Mouse (Mus musculus) hindbrain, postnatal 0 days (tissue): ENCODE results near the gene Cd59a. TPM values are rescaled to one million over a fixed set of nuclear protein-coding genes. Genes with fewer than 3 reads are reported as not detected.

ENCODE experiments used
- ATAC-seq: fragments of 200-750 bp; cut with Nextera tagmentation; 2 replicates; pipeline ENCODE4 v1.8.0; 2017; ENCODE audit warnings: mild to moderate bottlenecking, moderate TSS enrichment, moderate library complexity
- DNase-seq: peaks from one replicate; pipeline ENCODE4 v3.0.0-alpha.2; 2015; ENCODE audit warnings: low spot score
- H3K27ac ChIP-seq: fragments of 300-500 bp; sonication (generic); 2 replicates; pipeline ENCODE4 v1.5.1; 2014; ENCODE audit warnings: mild to moderate bottlenecking
- H3K27me3 ChIP-seq: fragments of 300-500 bp; sonication (generic); 2 replicates; pipeline ENCODE4 v1.6.1; 2014; ENCODE audit warnings: low read length, mixed read lengths; ENCODE audit not compliant: insufficient read depth
- H3K36me3 ChIP-seq: fragments of 300-500 bp; sonication (generic); 2 replicates; pipeline ENCODE4 v1.6.1; 2014; ENCODE audit warnings: low read length, mixed read lengths; ENCODE audit not compliant: insufficient read depth
- H3K4me1 ChIP-seq: fragments of 300-500 bp; sonication (generic); 2 replicates; pipeline ENCODE4 v1.6.1; 2014; ENCODE audit warnings: antibody characterized with exemption, low read length, mixed read lengths; ENCODE audit not compliant: insufficient read depth
- H3K4me2 ChIP-seq: fragments of 300-500 bp; sonication (generic); 2 replicates; pipeline ENCODE4 v1.6.1; 2014; ENCODE audit warnings: low read depth, mild to moderate bottlenecking, low read length, moderate library complexity, mixed read lengths
- H3K4me3 ChIP-seq: fragments of 300-500 bp; sonication (generic); 2 replicates; pipeline ENCODE4 v1.5.1; 2014; ENCODE audit warnings: low read length
- H3K9ac ChIP-seq: fragments of 300-500 bp; sonication (generic); replicated peaks from 2 replicates; pipeline ENCODE4 v1.6.1; 2014; ENCODE audit warnings: mild to moderate bottlenecking, low read length, moderate library complexity, mixed read lengths
- H3K9me3 ChIP-seq: fragments of 300-500 bp; sonication (generic); 2 replicates; pipeline ENCODE4 v1.6.1; 2016; ENCODE audit warnings: low read length, mixed read lengths
- CTCF ChIP-seq: IDR thresholded peaks from 2 replicates; pipeline ENCODE4 v1.5.1; 2016; ENCODE audit warnings: antibody characterized with exemption, control low read depth, low read depth
- WGBS: fragments of 180-500 bp; shearing (Covaris S2); extraction: QIAGEN DNeasy Blood & Tissue Kit; methylation state at CpG from one replicate; pipeline ENCODE4 v1.1.7; 2014; 5-methylcytosine and 5-hydroxymethylcytosine counted together
- polyA plus RNA-seq: library from polyadenylated mRNA; unstranded; fragments of >200 nt; fragmentation: Nextera tagmentation; extraction: Ambion mirVana; gene quantifications from 2 replicates; pipeline ENCODE4 v1.2.1, GENCODE M21; 2015
- total RNA-seq: library from RNA; depleted of rRNA; stranded (reverse); fragments of >200 nt; gene quantifications from 2 replicates; pipeline ENCODE4 v1.2.3, GENCODE M21; 2014

Gene Cd59a
- total and polyA plus RNA-seq, 2 experiments from 2014 or later = 2.9 to 17.0 TPM

DNA sequence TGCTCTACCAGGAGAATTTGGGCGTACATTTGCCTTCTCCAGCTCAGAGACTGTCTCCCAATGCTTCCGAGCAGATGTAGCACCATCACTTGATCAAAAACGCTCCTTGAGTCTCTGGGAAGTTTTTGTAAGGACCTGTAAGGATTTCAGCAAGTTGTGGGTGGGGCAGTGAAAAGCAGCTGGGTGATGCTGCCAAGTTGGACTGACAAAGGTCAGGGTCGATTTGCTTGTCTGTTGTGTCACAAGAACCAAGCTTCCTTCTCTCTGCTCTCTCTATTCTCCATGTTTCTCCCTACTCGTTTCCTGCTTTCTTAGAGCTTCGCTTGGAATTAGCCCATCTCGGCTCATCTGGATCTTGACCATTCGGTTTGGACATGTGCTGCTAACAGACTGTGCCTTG is 46.5 kb downstream of the Cd59a start:
- Histone ChIP-seq H3K9me3 (no peaks in the 10 kb centered on the region), H3K27ac (no peak overlapping the region), H3K4me2 (no peak overlapping the region), H3K4me1 (no peaks in the 10 kb centered on the region), H3K4me3 (no peak overlapping the region), H3K27me3 (no peaks in the 10 kb centered on the region), H3K36me3 (no peaks in the 10 kb centered on the region), H3K9ac (no peak overlapping the region)
- no peak for TF ChIP-seq CTCF
- no peak for DNase-seq
- ATAC-seq = no peak
- 92% methylated on average over 8 of the region's 8 CpGs for WGBS

DNA sequence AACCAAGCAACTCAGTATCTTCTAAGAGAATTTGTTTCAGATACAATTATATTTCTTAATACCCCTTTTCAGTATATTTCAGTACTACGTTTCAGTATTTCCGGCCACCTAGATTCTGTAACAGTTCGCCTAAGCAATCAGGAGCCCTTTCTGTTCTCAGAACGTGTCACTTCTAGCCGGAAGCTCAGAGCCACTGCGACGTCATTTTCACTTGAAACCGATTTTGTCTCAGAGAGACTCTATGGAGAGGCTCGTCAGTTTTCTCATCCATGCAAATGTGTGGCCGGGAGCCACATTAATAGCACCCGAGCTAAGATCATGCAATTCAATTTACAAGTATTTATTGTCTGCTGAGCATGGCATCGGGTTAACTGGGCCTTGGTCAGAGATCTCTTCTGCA is 48.4 kb downstream of the Cd59a start:
- no peaks in the 10 kb centered on the region for H3K9me3 ChIP-seq
- H3K4me2 ChIP-seq = no peak overlapping the region
- no peaks in the 10 kb centered on the region for H3K4me1 ChIP-seq
- peaks cover 3% of the 10 kb centered on the region; the same call in 1 of the 2 replicates for H3K36me3 ChIP-seq
- no peak overlapping the region for H3K4me3 ChIP-seq
- no peak overlapping the region for H3K9ac ChIP-seq
- ATAC-seq (no peak), DNase-seq (no peak)
- WGBS = 82% methylated on average over 12 of the region's 12 CpGs
- no peak overlapping the region for H3K27ac ChIP-seq
- TF ChIP-seq CTCF = no peak
- no peaks in the 10 kb centered on the region for H3K27me3 ChIP-seq

DNA sequence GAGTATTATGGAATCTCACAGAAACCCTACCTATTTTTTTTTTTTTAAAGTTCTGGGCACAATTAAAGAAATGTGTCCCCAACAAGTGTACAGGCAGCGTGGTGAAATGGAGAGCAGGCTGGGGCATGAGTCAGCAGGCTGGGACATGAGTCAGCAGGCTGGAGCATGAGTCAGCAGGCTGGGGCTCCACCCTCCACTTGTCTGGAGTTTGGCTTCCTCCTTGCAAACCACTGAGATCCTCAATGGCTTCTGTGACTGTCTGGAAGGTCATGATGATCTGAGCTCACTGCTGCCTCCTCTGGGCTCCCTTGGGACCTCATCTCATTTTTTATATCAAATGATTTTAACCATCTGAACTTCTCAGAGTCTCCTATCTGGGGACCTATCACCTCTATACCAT is 50.4 kb downstream of the Cd59a start:
- no peaks in the 10 kb centered on the region for H3K9me3 ChIP-seq
- H3K4me3 ChIP-seq = no peak overlapping the region
- 85% methylated on average over 1 of the region's 1 CpGs for WGBS
- no peak overlapping the region for H3K4me2 ChIP-seq
- no peak overlapping the region for H3K9ac ChIP-seq
- H3K27ac ChIP-seq = no peak overlapping the region
- no peak for TF ChIP-seq CTCF
- no peaks in the 10 kb centered on the region for H3K27me3 ChIP-seq
- peaks cover 4% of the 10 kb centered on the region for H3K36me3 ChIP-seq
- H3K4me1 ChIP-seq = no peaks in the 10 kb centered on the region
- DNase-seq (no peak), ATAC-seq (no peak)

DNA sequence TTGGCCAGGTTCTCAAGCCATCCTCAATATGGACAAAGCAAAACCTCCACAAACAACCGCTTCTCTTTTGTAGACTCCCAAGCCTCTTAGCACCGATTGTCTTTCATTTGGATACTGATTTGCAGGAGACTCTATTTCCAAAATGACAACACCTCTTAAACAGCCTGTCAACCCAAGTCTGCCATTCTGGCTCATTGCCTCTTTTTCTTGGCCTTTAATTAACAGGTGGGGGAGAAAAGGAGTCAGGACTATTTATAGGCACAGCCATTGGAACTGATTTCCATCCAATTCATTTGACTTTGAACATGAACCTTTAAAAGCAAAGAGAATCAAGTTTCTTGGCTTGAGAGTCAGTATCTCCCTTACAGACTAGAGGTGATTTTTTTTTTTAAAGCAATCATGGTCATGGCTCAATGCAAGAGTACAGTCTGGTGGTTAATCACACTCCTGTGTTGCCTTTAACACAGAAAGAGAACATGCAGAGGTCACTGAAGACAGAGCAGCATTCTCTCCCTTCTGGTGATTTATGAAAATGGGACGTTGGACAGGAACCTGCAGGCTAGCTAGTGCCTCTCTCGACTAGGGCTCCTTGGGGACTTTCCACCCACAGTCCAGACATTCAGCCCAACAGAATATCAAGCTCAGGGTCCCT is 52.4 kb downstream of the Cd59a start:
- DNase-seq = no peak
- WGBS = 72% methylated on average over 4 of the region's 4 CpGs

DNA sequence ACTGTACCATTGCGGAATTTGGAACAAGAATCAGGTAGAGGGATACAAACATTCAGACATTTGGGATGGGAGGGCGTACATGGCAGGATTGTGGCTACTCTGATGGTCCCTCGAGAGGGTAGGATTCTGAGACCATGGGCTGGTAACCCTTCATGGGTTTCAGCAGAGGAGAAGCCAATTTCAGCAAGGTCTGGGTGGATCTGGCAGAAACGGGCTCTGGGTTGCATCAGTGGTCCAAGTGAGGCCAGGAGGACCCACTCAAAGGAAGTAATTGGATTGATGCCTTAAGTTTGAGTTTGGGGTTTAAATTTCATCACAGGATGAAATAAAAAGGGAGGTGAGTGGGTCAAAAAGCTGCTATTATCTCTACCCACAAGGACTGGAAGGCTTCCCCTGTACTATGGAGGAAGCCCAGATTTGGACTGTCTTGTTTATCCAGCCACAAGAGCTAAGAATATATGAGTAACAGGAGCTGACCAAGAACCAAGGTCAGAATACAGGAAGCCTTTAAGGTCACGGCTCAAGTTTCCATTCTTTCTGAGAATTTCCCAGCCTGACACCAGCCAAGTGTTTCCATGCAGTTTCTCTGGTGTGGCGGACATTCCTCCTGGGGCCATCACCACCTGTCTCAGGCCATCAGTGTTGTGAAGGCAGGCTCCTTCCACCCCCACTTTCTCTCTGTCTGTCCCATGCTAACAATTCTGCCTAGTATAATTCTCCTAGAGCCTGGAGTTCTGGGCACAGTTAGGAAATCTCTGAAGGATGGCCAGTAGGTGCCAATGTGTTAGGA is 55.2 kb downstream of the Cd59a start:
- Histone ChIP-seq H3K27me3 (no peaks in the 10 kb centered on the region), H3K36me3 (peaks cover 22% of the 10 kb centered on the region), H3K27ac (no peak overlapping the region), H3K9ac (no peak overlapping the region), H3K4me3 (no peak overlapping the region), H3K4me1 (no peaks in the 10 kb centered on the region), H3K4me2 (no peak overlapping the region), H3K9me3 (no peaks in the 10 kb centered on the region)
- no peak for TF ChIP-seq CTCF
- DNase-seq (no peak), ATAC-seq (no peak)
- WGBS = 87% methylated on average over 6 of the region's 6 CpGs

More for the DNA sequence above, 52.4 kb downstream of the Cd59a start:
- H3K36me3 ChIP-seq = peaks cover 22% of the 10 kb centered on the region
- H3K27me3 ChIP-seq = no peaks in the 10 kb centered on the region
- no peak for ATAC-seq
- no peak overlapping the region for H3K4me2 ChIP-seq
- no peak overlapping the region for H3K4me3 ChIP-seq
- no peak overlapping the region for H3K9ac ChIP-seq
- H3K9me3 ChIP-seq = no peaks in the 10 kb centered on the region
- TF ChIP-seq CTCF = no peak
- H3K4me1 ChIP-seq = no peaks in the 10 kb centered on the region
- H3K27ac ChIP-seq = no peak overlapping the region

DNA sequence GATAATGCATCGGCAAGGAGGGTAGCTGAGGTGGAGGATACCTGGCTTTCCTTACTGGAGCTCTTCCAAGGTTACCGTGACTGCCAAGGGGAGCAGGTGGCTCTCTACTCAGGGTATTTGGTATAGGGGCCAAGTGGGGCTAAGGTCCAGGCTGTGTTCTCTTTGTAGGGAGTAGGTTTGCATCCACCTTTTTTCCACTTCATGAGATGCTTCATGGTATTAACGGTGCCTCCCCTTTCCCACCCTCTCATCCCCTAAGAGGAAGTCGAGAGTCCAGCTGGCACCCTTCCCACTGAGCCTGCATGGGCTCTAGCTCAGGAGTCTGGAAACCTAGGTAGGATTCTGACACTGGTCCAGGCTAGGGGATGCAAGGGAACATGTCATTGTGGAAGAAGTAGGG is 57.7 kb downstream of the Cd59a start:
- H3K9me3 ChIP-seq = no peaks in the 10 kb centered on the region
- peaks cover 19% of the 10 kb centered on the region; the same call in 1 of the 2 replicates for H3K36me3 ChIP-seq
- H3K27me3 ChIP-seq = no peaks in the 10 kb centered on the region
- ATAC-seq (no peak), DNase-seq (peak; percentile 15)
- WGBS = 68% methylated on average over 4 of the region's 4 CpGs
- no peak overlapping the region for H3K9ac ChIP-seq
- no peak overlapping the region for H3K27ac ChIP-seq
- TF ChIP-seq CTCF = no peak
- H3K4me3 ChIP-seq = no peak overlapping the region
- no peaks in the 10 kb centered on the region for H3K4me1 ChIP-seq
- no peak overlapping the region for H3K4me2 ChIP-seq

DNA sequence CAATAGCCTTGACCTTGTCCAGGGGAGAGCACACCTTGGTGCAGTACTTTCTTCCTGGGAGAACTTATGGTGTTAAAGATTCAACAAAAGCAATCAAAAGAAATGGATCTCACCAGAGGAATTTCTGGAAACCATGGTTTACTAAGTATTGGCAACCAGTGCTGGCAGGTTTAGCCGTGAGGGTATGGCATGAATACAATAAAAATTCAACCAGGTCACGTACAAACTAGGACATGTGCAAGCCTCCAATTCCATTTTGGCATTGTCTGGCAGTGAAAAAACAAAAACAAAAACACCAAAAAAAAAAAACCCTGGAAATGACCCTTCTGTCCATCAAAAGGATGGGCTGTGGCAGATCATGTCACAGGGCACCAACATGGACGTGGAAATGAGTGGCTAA is 58.3 kb downstream of the Cd59a start:
- Histone ChIP-seq H3K36me3 (peaks cover 19% of the 10 kb centered on the region; the same call in 1 of the 2 replicates), H3K27ac (no peak overlapping the region), H3K9ac (no peak overlapping the region), H3K4me1 (no peaks in the 10 kb centered on the region), H3K9me3 (no peaks in the 10 kb centered on the region), H3K27me3 (no peaks in the 10 kb centered on the region), H3K4me3 (no peak overlapping the region), H3K4me2 (no peak overlapping the region)
- no peak for TF ChIP-seq CTCF
- DNase-seq = no peak
- 87% methylated on average over 3 of the region's 3 CpGs for WGBS
- ATAC-seq = no peak
